Mouse (Mus musculus): ENCODE data around the gene Clasp1. TPM values are rescaled to one million over a fixed set of nuclear protein-coding genes. Genes with fewer than 3 reads are reported as not detected.

Gene Clasp1
- polyA plus RNA-seq, 1 experiment from 2014 or later, result 77.7 TPM

GRCm38 (mm10) chr1:118548769-118549168, 159.9 kb downstream of the Clasp1 start:
- no peak overlapping the region for H3K27ac ChIP-seq
- H3K27me3 ChIP-seq, result no peaks in the 10 kb centered on the region
- H3K4me1 ChIP-seq (replicated peaks), result no peaks in the 10 kb centered on the region
- peaks cover 88% of the 10 kb centered on the region for H3K36me3 ChIP-seq
- H3K9ac ChIP-seq (replicated peaks), result no peak overlapping the region
- H3K9me3 ChIP-seq, result no peaks in the 10 kb centered on the region
- WGBS, result 96% methylated on average over 5 of the region's 5 CpGs
- no peak overlapping the region for H3K4me2 ChIP-seq
- ATAC-seq (ENCODE audit: insufficient number of reproducible peaks, insufficient read depth, low FRiP score, low TSS enrichment, low read depth), result no peak
- no peak overlapping the region for H3K4me3 ChIP-seq (replicated peaks)

- Histone ChIP-seq H3K4me2 (no peak overlapping the region), H3K4me1 (replicated peaks) (no peaks in the 10 kb centered on the region), H3K9ac (replicated peaks) (no peak overlapping the region), H3K27ac (no peak overlapping the region), H3K36me3 (peaks cover 91% of the 10 kb centered on the region), H3K9me3 (no peaks in the 10 kb centered on the region), H3K4me3 (replicated peaks) (no peak overlapping the region), H3K27me3 (no peaks in the 10 kb centered on the region)
- ATAC-seq (ENCODE audit: insufficient number of reproducible peaks, insufficient read depth, low FRiP score, low TSS enrichment, low read depth), result no peak
- WGBS, result 94% methylated on average over 5 of the region's 5 CpGs
These were observed 162.3 kb downstream of the Clasp1 start for GRCm38 (mm10) chr1:118551152-118551551.

GRCm38 (mm10) chr1:118552071-118552470, 163.2 kb downstream of the Clasp1 start:
- Histone ChIP-seq H3K27ac (no peak overlapping the region), H3K4me2 (no peak overlapping the region), H3K9me3 (no peaks in the 10 kb centered on the region), H3K4me3 (replicated peaks) (no peak overlapping the region), H3K9ac (replicated peaks) (no peak overlapping the region), H3K36me3 (peaks cover 91% of the 10 kb centered on the region), H3K4me1 (replicated peaks) (no peaks in the 10 kb centered on the region), H3K27me3 (no peaks in the 10 kb centered on the region)
- WGBS, result 92% methylated on average over 4 of the region's 4 CpGs
- ATAC-seq (ENCODE audit: insufficient number of reproducible peaks, insufficient read depth, low FRiP score, low TSS enrichment, low read depth), result no peak

GRCm38 (mm10) chr1:118553045-118553444, 164.2 kb downstream of the Clasp1 start:
- Histone ChIP-seq H3K36me3 (peaks cover 91% of the 10 kb centered on the region), H3K4me1 (replicated peaks) (no peaks in the 10 kb centered on the region), H3K4me2 (no peak overlapping the region), H3K4me3 (replicated peaks) (no peak overlapping the region), H3K9me3 (no peaks in the 10 kb centered on the region), H3K9ac (replicated peaks) (no peak overlapping the region), H3K27ac (no peak overlapping the region), H3K27me3 (no peaks in the 10 kb centered on the region)
- no peak for ATAC-seq (ENCODE audit: insufficient number of reproducible peaks, insufficient read depth, low FRiP score, low TSS enrichment, low read depth)
- WGBS, result 89% methylated on average over 2 of the region's 2 CpGs

GRCm38 (mm10) chr1:118553451-118553850, 164.6 kb downstream of the Clasp1 start:
- no peaks in the 10 kb centered on the region for H3K27me3 ChIP-seq
- no peak for ATAC-seq (ENCODE audit: insufficient number of reproducible peaks, insufficient read depth, low FRiP score, low TSS enrichment, low read depth)
- no peak overlapping the region for H3K4me3 ChIP-seq (replicated peaks)
- no peak overlapping the region for H3K27ac ChIP-seq
- H3K4me1 ChIP-seq (replicated peaks), result no peaks in the 10 kb centered on the region
- H3K9me3 ChIP-seq, result no peaks in the 10 kb centered on the region
- no peak overlapping the region for H3K9ac ChIP-seq (replicated peaks)
- 94% methylated on average over 3 of the region's 3 CpGs for WGBS
- no peak overlapping the region for H3K4me2 ChIP-seq
- H3K36me3 ChIP-seq, result peaks cover 90% of the 10 kb centered on the region

- Histone ChIP-seq H3K27me3 (no peaks in the 10 kb centered on the region), H3K4me2 (no peak overlapping the region), H3K4me3 (replicated peaks) (no peak overlapping the region), H3K36me3 (peaks cover 86% of the 10 kb centered on the region), H3K4me1 (replicated peaks) (no peaks in the 10 kb centered on the region), H3K27ac (no peak overlapping the region), H3K9me3 (no peaks in the 10 kb centered on the region), H3K9ac (replicated peaks) (no peak overlapping the region)
- no peak for ATAC-seq (ENCODE audit: insufficient number of reproducible peaks, insufficient read depth, low FRiP score, low TSS enrichment, low read depth)
- 92% methylated on average over 5 of the region's 5 CpGs for WGBS
These were observed 166.1 kb downstream of the Clasp1 start for GRCm38 (mm10) chr1:118554961-118555360.

- Histone ChIP-seq H3K9me3 (no peaks in the 10 kb centered on the region), H3K27ac (no peak overlapping the region), H3K9ac (replicated peaks) (no peak overlapping the region), H3K27me3 (no peaks in the 10 kb centered on the region), H3K4me3 (replicated peaks) (no peak overlapping the region), H3K4me1 (replicated peaks) (no peaks in the 10 kb centered on the region), H3K4me2 (no peak overlapping the region), H3K36me3 (peaks cover 87% of the 10 kb centered on the region)
- WGBS, result 83% methylated on average over 2 of the region's 2 CpGs
- ATAC-seq (ENCODE audit: insufficient number of reproducible peaks, insufficient read depth, low FRiP score, low TSS enrichment, low read depth), result no peak
These were observed 170.9 kb downstream of the Clasp1 start for GRCm38 (mm10) chr1:118559716-118560115.

GRCm38 (mm10) chr1:118564561-118564960, 175.7 kb downstream of the Clasp1 start:
- Histone ChIP-seq H3K4me3 (replicated peaks) (no peak overlapping the region), H3K4me2 (no peak overlapping the region), H3K27me3 (no peaks in the 10 kb centered on the region), H3K9me3 (no peaks in the 10 kb centered on the region), H3K9ac (replicated peaks) (no peak overlapping the region), H3K27ac (no peak overlapping the region), H3K36me3 (peaks cover 92% of the 10 kb centered on the region), H3K4me1 (replicated peaks) (no peaks in the 10 kb centered on the region)
- no peak for ATAC-seq (ENCODE audit: insufficient number of reproducible peaks, insufficient read depth, low FRiP score, low TSS enrichment, low read depth)

- H3K27ac ChIP-seq, result no peak overlapping the region
- peaks cover 91% of the 10 kb centered on the region for H3K36me3 ChIP-seq
- no peak for ATAC-seq (ENCODE audit: insufficient number of reproducible peaks, insufficient read depth, low FRiP score, low TSS enrichment, low read depth)
- H3K9ac ChIP-seq (replicated peaks), result no peak overlapping the region
- H3K4me2 ChIP-seq, result no peak overlapping the region
- no peaks in the 10 kb centered on the region for H3K4me1 ChIP-seq (replicated peaks)
- 98% methylated on average over 3 of the region's 3 CpGs for WGBS
- H3K4me3 ChIP-seq (replicated peaks), result no peak overlapping the region
- H3K27me3 ChIP-seq, result no peaks in the 10 kb centered on the region
- H3K9me3 ChIP-seq, result no peaks in the 10 kb centered on the region
These were observed 178.8 kb downstream of the Clasp1 start for GRCm38 (mm10) chr1:118567659-118568058.

GRCm38 (mm10) chr1:118580174-118580702, 191.4 kb downstream of the Clasp1 start:
- no peak overlapping the region for H3K27ac ChIP-seq
- peaks cover 64% of the 10 kb centered on the region for H3K36me3 ChIP-seq
- no peak overlapping the region for H3K4me3 ChIP-seq (replicated peaks)
- ATAC-seq (ENCODE audit: insufficient number of reproducible peaks, insufficient read depth, low FRiP score, low TSS enrichment, low read depth), result no peak
- H3K9me3 ChIP-seq, result no peaks in the 10 kb centered on the region
- H3K4me2 ChIP-seq, result no peak overlapping the region
- H3K4me1 ChIP-seq (replicated peaks), result no peaks in the 10 kb centered on the region
- no peak overlapping the region for H3K9ac ChIP-seq (replicated peaks)
- WGBS, result 95% methylated on average over 2 of the region's 2 CpGs
- H3K27me3 ChIP-seq, result no peaks in the 10 kb centered on the region

- Histone ChIP-seq H3K36me3 (peaks cover 54% of the 10 kb centered on the region), H3K27me3 (no peaks in the 10 kb centered on the region), H3K4me1 (replicated peaks) (no peaks in the 10 kb centered on the region), H3K9me3 (no peaks in the 10 kb centered on the region), H3K4me3 (replicated peaks) (no peak overlapping the region), H3K9ac (replicated peaks) (no peak overlapping the region), H3K4me2 (no peak overlapping the region), H3K27ac (no peak overlapping the region)
- ATAC-seq (ENCODE audit: insufficient number of reproducible peaks, insufficient read depth, low FRiP score, low TSS enrichment, low read depth), result no peak
- 91% methylated on average over 8 of the region's 8 CpGs for WGBS
These were observed 192.3 kb downstream of the Clasp1 start for GRCm38 (mm10) chr1:118581179-118581578.

GRCm38 (mm10) chr1:118589721-118590120, 200.9 kb downstream of the Clasp1 start:
- H3K27ac ChIP-seq, result no peak overlapping the region
- H3K9ac ChIP-seq (replicated peaks), result no peak overlapping the region
- WGBS, result 88% methylated on average over 5 of the region's 5 CpGs
- peaks cover 61% of the 10 kb centered on the region for H3K36me3 ChIP-seq
- H3K4me2 ChIP-seq, result no peak overlapping the region
- H3K27me3 ChIP-seq, result no peaks in the 10 kb centered on the region
- no peak for ATAC-seq (ENCODE audit: insufficient number of reproducible peaks, insufficient read depth, low FRiP score, low TSS enrichment, low read depth)
- H3K4me3 ChIP-seq (replicated peaks), result no peak overlapping the region
- no peaks in the 10 kb centered on the region for H3K9me3 ChIP-seq
- no peaks in the 10 kb centered on the region for H3K4me1 ChIP-seq (replicated peaks)
